Mouse (Mus musculus) ES-Bruce4 (cell line): ENCODE data around the gene Edc3. TPM values are rescaled to one million over a fixed set of nuclear protein-coding genes. Genes with fewer than 3 reads are reported as not detected.

ENCODE experiments used
- H3K27ac ChIP-seq: 2 replicates; pipeline ENCODE4 v1.5.1; 2012; ENCODE audit warnings: low read length, inconsistent platforms; ENCODE audit not compliant: insufficient read depth
- H3K27me3 ChIP-seq: 2 replicates; pipeline ENCODE4 v1.6.1; 2012; ENCODE audit warnings: mild to moderate bottlenecking, low read length, inconsistent platforms; ENCODE audit not compliant: control insufficient read depth, poor library complexity, insufficient read depth, severe bottlenecking
- H3K36me3 ChIP-seq: 2 replicates; pipeline ENCODE4 v1.6.1; 2012; ENCODE audit warnings: inconsistent platforms, mild to moderate bottlenecking, low read length, moderate library complexity; ENCODE audit not compliant: control insufficient read depth, poor library complexity, insufficient read depth, severe bottlenecking
- H3K4me1 ChIP-seq: one replicate; pipeline ENCODE4 v1.8.1; 2011; ENCODE audit warnings: low read length; ENCODE audit not compliant: control insufficient read depth, insufficient read depth
- H3K4me3 ChIP-seq: 2 replicates; pipeline ENCODE4 v1.5.1; 2011; ENCODE audit warnings: low read depth, mild to moderate bottlenecking, low read length
- H3K9ac ChIP-seq: 2 replicates; pipeline ENCODE4 v1.6.1; 2012; ENCODE audit warnings: low read depth, mild to moderate bottlenecking, inconsistent platforms; ENCODE audit not compliant: poor library complexity, severe bottlenecking
- H3K9me3 ChIP-seq: replicated peaks from 2 replicates; pipeline ENCODE4 v1.6.1; 2012; ENCODE audit warnings: mild to moderate bottlenecking, low read length, inconsistent platforms; ENCODE audit not compliant: control insufficient read depth, poor library complexity, insufficient read depth, severe bottlenecking
- CTCF ChIP-seq: IDR thresholded peaks from one replicate; pipeline ENCODE4 v1.8.1; 2011; ENCODE audit warnings: low read depth, low read length
- EP300 ChIP-seq: IDR thresholded peaks from 2 replicates; pipeline ENCODE4 v1.6.1; 2011; ENCODE audit warnings: low read depth, low read length; ENCODE audit not compliant: insufficient read depth
- POLR2A ChIP-seq: IDR thresholded peaks from one replicate; pipeline ENCODE4 v1.8.1; 2011; ENCODE audit warnings: low read length; ENCODE audit not compliant: insufficient read depth
- polyA plus RNA-seq: library from polyadenylated mRNA; stranded (reverse); fragments of >200 nt; gene quantifications from 2 replicates; pipeline ENCODE4 v1.2.4, GENCODE M21; 2011; ENCODE audit warnings: low read depth; ENCODE audit not compliant: missing spikeins, insufficient read depth, insufficient read length

The Edc3 gene
- polyA plus RNA-seq, 1 experiment: 22.0 TPM

DNA sequence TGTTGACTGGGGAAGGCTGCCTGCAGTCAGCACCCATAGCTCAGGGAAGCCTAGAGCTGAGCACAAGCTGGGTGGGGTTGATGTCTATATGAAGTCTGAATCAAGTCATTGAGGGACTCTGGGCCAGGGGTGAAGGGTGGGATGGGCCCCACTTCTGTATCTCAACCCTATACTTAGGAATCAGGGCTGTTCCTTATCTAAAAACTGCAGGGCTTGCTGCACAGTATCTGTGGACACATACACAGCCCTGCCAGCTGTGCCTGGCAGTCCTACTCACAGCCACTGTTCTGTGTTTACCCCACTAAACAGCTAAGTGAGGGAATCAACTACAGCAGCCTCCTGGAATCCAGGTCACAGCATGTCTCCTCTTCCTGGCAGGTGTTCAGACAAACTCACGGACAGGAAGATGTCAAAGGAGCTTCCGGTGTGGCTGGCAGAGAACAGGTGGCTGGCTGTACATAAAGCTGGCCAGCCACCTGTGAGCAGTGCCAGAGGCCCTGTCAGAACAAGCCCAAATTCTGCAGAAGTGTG lies 61.3 kb downstream of the Edc3 start:
- Histone ChIP-seq H3K4me3 (no peak overlapping the region), H3K4me1 (no peaks in the 10 kb centered on the region), H3K27me3 (no peaks in the 10 kb centered on the region), H3K36me3 (no peaks in the 10 kb centered on the region), H3K9me3 (no peaks in the 10 kb centered on the region), H3K27ac (no peak overlapping the region), H3K9ac (no peak overlapping the region)
- no peak for TF ChIP-seq POLR2A
- no peak for TF ChIP-seq EP300
- TF ChIP-seq CTCF: no peak

DNA sequence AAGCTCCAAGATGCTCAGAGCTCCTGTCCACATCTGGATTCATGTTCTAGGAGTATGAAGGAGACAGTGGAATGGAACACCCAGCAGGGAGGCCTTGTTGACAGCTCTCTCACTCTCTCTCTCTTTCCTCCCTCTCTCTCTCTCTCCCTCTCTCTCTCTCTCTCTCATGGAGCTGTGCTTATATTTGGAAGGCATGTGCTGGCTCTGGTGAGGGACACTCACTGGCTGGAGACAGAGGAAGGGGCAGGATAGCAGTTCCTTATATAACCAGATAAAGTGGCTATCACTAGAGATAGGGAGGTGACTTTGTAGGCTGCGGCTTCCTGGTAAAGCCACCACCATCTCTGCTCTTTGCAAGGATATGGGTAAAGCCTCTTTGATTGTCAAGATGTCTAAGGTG lies 61.9 kb downstream of the Edc3 start:
- TF ChIP-seq CTCF (no peak), EP300 (no peak), POLR2A (no peak)
- Histone ChIP-seq H3K27ac (no peak overlapping the region), H3K27me3 (no peaks in the 10 kb centered on the region)

DNA sequence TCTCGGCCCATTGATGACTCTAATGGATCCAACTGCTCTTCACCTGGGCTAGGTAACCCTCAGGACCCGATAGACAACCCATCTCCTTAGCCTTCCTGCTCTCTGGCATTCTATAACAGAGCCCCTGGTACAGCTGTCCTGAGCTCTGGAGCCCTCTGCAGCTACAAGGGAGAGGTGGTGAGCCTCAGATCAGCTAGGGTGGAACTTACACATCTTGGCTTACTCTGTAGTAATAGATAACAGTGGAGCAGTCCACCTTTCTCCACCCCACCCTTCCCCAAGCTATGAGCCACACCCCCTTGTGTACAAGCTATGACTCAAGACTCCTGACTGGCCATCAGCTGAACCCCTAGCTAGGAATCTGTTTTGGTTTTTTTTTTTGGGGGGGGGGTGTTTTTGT lies 62.5 kb downstream of the Edc3 start:
- Histone ChIP-seq H3K9me3 (no peaks in the 10 kb centered on the region), H3K27me3 (no peaks in the 10 kb centered on the region), H3K27ac (no peak overlapping the region), H3K36me3 (no peaks in the 10 kb centered on the region), H3K9ac (no peak overlapping the region), H3K4me1 (no peaks in the 10 kb centered on the region), H3K4me3 (no peak overlapping the region)
- TF ChIP-seq EP300 (no peak), CTCF (no peak), POLR2A (no peak)

More for the DNA sequence above, 61.9 kb downstream of the Edc3 start:
- no peaks in the 10 kb centered on the region for H3K36me3 ChIP-seq
- no peak overlapping the region for H3K4me3 ChIP-seq
- no peaks in the 10 kb centered on the region for H3K9me3 ChIP-seq
- no peaks in the 10 kb centered on the region for H3K4me1 ChIP-seq
- H3K9ac ChIP-seq: no peak overlapping the region

DNA sequence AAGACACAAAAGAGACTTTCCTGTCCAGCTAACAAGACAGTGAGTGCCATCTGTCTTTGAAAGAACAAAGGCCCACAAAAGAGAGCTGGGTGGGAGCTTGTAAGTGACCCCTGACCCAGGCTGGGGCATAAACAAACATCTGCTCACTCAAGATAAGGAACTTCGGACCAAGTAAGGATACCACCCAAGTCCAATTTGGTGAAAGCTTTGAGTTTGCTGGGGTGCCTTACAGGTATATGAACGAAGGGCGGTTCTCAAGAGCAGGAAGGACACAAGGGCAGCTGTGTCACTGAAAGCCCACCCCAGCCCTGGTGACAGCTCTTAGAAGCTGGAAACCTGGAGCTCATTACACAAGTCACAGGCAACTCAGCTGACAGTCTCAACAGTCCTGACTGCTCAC lies 65.4 kb downstream of the Edc3 start:
- no peak overlapping the region for H3K27ac ChIP-seq
- no peaks in the 10 kb centered on the region for H3K9me3 ChIP-seq

DNA sequence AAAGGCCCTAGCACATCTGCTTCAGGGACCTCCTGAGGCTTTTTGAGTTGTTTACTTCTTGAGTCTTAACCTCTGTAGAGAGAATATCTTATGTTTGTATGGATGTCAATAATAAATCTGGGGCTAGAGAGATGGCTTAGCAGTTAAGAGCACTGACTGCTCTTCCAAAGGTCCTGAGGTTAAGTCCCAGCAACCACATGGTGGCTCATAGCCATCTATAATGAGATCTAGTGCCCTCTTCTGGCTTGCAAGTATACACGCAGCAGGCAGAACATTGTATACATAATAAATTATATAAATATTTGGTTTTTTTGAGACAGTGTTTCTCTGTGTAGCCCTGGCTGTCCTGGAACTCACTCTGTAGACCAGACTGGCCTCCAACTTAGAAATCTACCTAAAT lies 65.8 kb downstream of the Edc3 start:
- Histone ChIP-seq H3K4me3 (no peak overlapping the region), H3K27me3 (no peaks in the 10 kb centered on the region), H3K4me1 (no peaks in the 10 kb centered on the region), H3K9ac (no peak overlapping the region), H3K9me3 (no peaks in the 10 kb centered on the region), H3K27ac (no peak overlapping the region), H3K36me3 (no peaks in the 10 kb centered on the region)
- no peak for TF ChIP-seq CTCF
- no peak for TF ChIP-seq EP300
- no peak for TF ChIP-seq POLR2A

More for the DNA sequence above, 65.4 kb downstream of the Edc3 start:
- no peak for TF ChIP-seq POLR2A
- TF ChIP-seq EP300: no peak
- no peak for TF ChIP-seq CTCF
- H3K4me1 ChIP-seq: no peaks in the 10 kb centered on the region
- H3K4me3 ChIP-seq: no peak overlapping the region
- no peaks in the 10 kb centered on the region for H3K36me3 ChIP-seq
- H3K27me3 ChIP-seq: no peaks in the 10 kb centered on the region
- no peak overlapping the region for H3K9ac ChIP-seq

DNA sequence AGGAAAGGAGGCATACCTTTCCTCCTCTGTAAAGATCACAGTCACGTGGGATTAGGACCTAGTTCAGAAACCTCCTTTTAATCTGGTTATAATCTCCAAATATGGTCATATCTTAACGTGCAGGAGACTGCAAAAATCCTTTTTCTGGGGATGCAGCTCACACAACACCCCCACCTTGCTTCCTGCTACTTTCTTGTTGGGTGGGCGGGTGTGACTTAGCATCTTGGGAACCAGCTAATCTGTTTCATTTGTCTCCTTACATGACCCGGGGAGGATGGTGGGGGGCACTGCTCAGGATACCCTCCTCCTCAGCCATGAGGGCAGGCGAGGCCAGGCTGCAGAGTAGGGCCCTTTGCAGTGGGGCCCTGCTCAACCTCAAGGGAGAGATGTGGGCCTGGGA lies 66.7 kb downstream of the Edc3 start:
- Histone ChIP-seq H3K9me3 (no peaks in the 10 kb centered on the region), H3K4me1 (no peaks in the 10 kb centered on the region)

More for the DNA sequence above, 66.7 kb downstream of the Edc3 start:
- H3K27me3 ChIP-seq: no peaks in the 10 kb centered on the region
- no peak overlapping the region for H3K4me3 ChIP-seq
- H3K27ac ChIP-seq: no peak overlapping the region
- no peak overlapping the region for H3K9ac ChIP-seq
- H3K36me3 ChIP-seq: no peaks in the 10 kb centered on the region
- no peak for TF ChIP-seq EP300
- no peak for TF ChIP-seq CTCF
- no peak for TF ChIP-seq POLR2A
